Mouse (Mus musculus) spleen, adult 2 months (tissue): ENCODE measurements at regions not wholly inside any gene's neighbourhood (a gene's known extent, or its start where the extent isn't known, plus 50 kb on each side); places are given as distances from the start of the nearest gene placed in this dataset.

Experiments used
- CTCF ChIP-seq: fragments of 200-500 bp; IDR thresholded peaks from 2 replicates; pipeline ENCODE4 v1.5.1; 2011; ENCODE audit warnings: mild to moderate bottlenecking, inconsistent platforms; ENCODE audit not compliant: insufficient read depth, insufficient read length, insufficient replicate concordance; ENCODE audit errors: extremely low read depth
- POLR2A ChIP-seq: fragments of 200-500 bp; IDR thresholded peaks from 2 replicates; pipeline ENCODE4 v1.6.1; 2011; ENCODE audit warnings: low read depth, low read length, inconsistent platforms

DNA sequence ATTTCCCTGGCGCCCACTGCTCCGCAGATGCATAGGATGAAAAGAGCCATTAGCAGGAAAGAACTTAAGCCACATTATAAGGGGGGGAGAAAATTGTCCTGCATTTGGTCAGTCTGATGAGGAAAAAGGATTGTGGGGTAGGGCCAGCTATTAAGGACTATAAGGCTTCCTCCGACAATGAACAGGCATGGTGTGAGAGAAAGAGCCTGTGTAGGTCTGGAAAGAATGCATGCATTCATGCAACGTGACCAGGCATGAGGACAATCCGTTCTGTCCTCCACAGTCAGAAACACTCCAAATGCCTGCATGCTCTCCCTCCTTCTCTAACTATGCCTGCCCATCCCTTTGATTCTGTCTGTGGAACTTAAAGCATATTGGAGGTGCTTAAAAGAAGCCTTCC, 550.8 kb downstream of the Bcl11a start:
- TF ChIP-seq POLR2A (no peak), CTCF (no peak)
